Mouse (Mus musculus): Measurements from ENCODE around the gene Rs1.
"Not testable (repeated sequence)": the region's sequence is repeated elsewhere in the genome, so short reads cannot be mapped to it uniquely, and the experiment has no call there.

Gene Rs1

DNA sequence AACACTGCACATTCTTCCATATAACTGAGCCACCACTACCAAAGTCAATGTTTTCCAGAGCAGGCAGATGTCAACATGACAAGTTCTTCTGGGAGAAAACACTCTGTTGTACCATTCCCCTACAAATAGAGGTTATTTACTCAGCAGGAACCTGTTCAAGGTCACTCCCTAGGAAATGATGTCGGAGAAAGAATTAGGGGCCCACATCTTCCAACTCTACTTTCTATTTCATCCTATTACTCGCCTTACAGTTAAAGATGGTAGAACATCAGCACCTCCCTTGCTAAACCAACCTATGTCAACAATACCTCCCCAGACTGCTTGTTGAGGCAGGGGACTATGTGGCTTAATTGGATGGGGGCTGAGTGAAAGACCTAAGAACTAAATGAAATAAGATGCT, at the start of gene Rs1:
Rs1 (plus strand) TSS at position 301 of the 400 bp plus-strand sequence.
- CTCF ChIA-PET: no interaction called here

DNA sequence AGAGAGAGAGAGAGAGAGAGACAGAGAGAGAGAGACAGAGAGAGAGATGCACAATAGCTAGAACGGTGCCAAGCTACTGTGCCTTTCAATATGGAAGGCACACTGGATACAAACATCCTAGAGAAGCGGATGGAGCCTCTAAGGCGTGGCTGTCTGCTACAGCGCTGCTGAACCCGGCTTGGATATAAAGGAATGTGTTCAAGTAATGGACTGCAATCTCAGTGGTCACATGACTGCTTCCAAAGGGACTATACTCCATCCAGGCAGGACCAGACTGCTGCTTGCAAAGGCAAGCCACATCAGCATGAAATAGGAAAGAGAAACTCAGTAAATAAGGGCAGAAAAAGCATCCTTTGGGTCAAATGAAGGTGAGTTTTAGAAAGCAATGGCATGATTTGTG, 32.2 kb upstream of the Rs1 start, which contains the start of gene Ppef1:
Ppef1 (minus strand) TSS at position 116 of the 400 bp plus-strand sequence.
- CTCF ChIA-PET: no interaction called here

- CTCF ChIA-PET: interaction anchor here (0.5 kb wide), 1 partner anchor 9 kb away, joined by 3 read pairs; no protein-coding TSS in a partner anchor
These were observed 22.4 kb upstream of the Rs1 start for GRCm38 (mm10) chrX:160745399-160745798.

GRCm38 (mm10) chrX:160748653-160749052, 19.2 kb upstream of the Rs1 start:
- CTCF ChIA-PET: no interaction called here

GRCm38 (mm10) chrX:160750808-160751207, 17.0 kb upstream of the Rs1 start:
- CTCF ChIA-PET: no interaction called here

DNA sequence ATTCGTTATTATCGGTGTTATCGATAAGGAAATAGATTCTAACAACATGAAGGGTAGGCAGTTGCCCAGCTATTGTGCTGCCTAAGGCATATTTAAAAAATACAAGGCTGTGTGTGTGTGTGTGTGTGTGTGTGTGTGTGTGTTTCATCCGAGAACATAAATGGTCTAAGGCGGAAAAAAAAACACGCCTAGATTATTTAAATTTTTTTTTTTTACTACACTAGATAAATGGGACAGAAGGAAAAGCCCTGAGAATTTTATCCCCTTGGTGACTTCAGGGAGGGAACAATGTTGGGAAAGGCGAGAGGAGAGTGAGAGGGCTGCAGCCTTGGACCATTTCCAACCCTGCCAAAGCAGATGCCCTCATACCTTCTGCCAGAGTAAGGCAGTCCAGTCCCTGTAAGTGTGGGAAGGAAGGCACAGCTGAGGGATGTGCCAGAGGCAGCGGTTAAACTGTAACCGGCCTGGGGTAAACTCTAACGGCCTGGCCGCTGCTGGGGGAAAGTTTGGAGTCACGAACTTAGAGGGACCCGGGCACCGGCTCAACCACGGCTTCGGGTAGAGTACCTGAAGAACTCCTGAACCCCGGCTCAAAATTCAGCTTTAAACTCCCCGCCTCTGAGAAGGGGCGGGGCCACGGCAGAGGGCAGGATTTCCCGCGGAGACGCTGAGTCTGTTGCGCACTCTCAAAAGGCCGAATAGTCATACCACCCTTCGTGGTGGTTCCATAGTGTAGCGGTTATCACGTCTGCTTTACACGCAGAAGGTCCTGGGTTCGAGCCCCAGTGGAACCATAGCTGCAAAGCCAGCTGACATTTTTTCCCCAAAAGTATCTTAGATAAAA, 2.2 kb upstream of the Rs1 start:
- CTCF ChIA-PET: no interaction called here

DNA sequence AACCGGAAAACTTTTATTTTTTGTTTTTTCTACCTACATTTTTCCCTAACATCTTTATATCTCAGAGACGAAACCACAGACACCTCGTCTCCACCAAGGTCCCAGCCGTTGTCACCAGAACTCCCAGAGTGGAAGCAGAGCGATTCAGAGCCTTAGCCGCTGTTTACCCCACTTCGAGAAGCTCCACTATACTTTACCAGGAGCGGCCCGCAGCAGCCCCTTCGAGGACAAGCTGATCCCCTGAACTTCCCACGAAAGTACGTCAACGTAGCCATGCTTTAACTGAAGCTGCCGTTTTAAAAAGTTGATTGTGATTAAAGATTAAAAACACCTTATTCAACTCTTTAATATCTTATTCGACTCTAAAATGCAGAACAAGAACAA, 1.6 kb upstream of the Rs1 start:
- CTCF ChIA-PET: no interaction called here

DNA sequence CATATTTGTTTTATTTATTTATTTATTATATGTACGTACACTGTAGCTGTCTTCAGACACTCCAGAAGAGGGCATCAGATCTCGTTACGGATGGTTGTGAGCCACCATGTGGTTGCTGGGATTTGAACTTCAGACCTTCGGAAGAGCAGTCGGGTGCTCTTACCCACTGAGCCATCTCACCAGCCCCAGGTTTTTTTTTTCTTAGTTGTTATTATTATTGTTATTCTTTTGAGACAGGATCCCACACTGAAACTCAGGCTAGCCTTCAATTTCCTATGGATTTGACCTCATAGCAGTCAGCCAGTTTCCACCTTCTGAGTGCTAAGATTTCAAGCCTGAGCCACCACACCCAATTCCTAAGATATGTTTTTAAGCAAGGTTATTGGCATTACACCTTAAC, 1.8 kb downstream of the Rs1 start:
- CTCF ChIA-PET: not testable (repeated sequence)

- CTCF ChIA-PET: no interaction called here
These were observed 5.2 kb downstream of the Rs1 start for GRCm38 (mm10) chrX:160773033-160773432.

DNA sequence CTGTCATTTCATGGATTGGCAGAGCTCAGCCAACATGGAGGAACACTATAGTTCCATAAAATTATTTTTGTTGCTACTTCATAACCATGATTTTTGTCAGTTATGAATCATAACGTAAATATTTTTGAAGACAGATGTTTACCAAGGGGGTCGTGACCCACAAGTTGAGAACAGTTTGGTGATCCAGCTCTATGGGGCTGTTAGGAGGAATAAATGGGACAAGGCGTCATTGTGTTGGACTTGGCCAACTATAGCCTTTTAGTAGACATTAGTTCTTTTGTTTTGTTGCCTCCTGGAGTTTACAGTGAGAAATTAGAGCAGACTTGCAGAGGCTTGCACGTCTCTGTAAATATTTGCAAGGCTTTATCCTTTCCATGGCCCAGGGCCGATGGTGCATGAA, 14.5 kb downstream of the Rs1 start:
- CTCF ChIA-PET: interaction anchor here (0.5 kb wide), 1 partner anchor 43 kb away, joined by 3 read pairs; no protein-coding TSS in a partner anchor

DNA sequence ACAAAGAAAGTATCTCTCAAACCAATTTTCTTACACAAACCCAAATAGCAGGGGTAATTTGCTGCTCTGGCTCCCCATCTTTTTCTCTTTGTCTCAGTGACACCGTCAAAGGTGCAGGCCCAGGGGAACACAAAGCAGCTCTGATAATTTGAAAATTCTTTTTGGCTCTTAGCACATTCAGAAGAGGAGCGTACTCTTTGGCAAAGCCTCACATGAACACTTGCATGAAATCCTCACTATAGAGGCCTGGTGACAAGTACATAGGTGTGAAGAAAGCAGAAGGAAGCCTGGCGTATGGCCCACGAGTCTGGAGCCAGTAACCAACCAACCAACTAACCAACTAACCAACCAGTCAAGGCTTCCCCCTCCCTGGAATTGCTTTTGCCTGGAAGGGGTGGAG, 27.1 kb downstream of the Rs1 start:
- CTCF ChIA-PET: no interaction called here

- CTCF ChIA-PET: no interaction called here
These were observed 36.8 kb downstream of the Rs1 start for GRCm38 (mm10) chrX:160804409-160805150.

DNA sequence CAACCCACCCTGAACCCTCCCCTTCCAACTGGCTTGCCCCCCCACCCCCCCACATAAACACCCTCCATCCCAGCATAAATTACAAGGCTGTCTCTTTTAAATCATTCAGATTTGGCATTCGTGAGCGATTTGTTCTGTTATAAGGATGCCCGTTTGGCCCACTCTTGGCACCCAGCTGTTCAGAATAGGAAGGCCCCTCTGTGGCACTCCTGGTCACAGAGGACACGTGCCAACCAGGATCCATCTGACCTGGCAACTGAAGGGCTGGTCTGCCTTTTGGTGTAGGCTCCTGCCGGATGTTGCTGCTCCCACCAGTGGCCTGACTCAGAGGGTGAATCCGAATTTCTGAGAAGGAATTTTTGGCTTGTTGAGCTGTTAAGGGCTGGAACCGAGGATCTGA, 40.4 kb downstream of the Rs1 start:
- CTCF ChIA-PET: no interaction called here
